Mouse (Mus musculus): ENCODE measurements at regions not wholly inside any gene's neighbourhood (a gene's known extent, or its start where the extent isn't known, plus 50 kb on each side); places are given as distances from the start of the nearest gene placed in this dataset.

DNA sequence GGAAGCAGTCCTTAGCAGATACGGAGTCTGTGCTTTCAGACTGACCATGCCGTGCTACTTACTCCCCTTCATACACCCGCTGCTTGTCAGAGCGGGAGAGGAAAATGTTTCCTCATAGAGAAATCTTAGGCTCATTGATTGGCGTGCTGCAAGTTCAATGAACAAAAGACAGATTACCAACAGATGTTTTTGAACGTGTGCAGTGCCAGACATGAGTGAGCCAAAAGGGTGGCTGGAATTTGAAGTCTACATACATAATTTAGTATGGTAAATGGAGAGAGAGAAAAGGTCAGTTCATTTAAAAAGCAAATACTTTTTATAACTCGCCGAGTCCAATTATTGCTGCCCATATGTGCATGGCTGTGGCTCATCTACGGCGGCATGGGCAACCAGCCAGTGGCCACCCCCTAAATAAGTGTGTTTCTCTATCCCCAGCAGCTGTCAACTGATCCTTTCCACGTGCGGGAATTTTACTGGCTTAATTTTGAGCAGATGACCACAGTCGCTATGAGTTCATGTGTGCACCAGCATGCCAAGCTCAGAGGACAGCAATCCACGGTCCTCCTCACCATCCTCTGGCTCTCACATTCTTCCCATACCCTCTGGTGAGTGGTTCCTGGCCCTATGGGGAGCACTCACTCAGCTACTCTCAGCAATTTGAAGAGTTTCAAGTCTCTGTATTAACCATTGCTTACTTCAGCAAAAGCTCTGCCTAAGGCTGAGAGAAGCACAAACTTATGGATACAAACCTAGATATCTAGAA is 80.3 kb downstream of the Npy1r start:
- Histone ChIP-seq H3K9ac (ENCODE audit: low read depth, low read length) (no peak overlapping the region), H3K27ac (ENCODE audit: low read depth, low read length) (no peak overlapping the region), H3K27me3 (ENCODE audit: control insufficient read depth, insufficient read depth, low read length) (no peaks in the 10 kb centered on the region), H3K4me1 (replicated peaks; ENCODE audit: control insufficient read depth, insufficient read depth, low read length) (no peaks in the 10 kb centered on the region), H3K4me2 (replicated peaks; ENCODE audit: low read depth, low read length) (no peak overlapping the region), H3K4me3 (ENCODE audit: low read depth, low read length) (no peak overlapping the region), H3K36me3 (ENCODE audit: control insufficient read depth, insufficient read depth, low read length) (no peaks in the 10 kb centered on the region), H3K9me3 (ENCODE audit: control insufficient read depth, low read length) (no peaks in the 10 kb centered on the region)
- peak; percentile 7 for DNase-seq (ENCODE audit: low spot score)
- WGBS = 55% methylated on average over 14 of the region's 14 CpGs
- peak; percentile 47; the same call in 1 of the 2 replicates for ATAC-seq (ENCODE audit: low FRiP score)

DNA sequence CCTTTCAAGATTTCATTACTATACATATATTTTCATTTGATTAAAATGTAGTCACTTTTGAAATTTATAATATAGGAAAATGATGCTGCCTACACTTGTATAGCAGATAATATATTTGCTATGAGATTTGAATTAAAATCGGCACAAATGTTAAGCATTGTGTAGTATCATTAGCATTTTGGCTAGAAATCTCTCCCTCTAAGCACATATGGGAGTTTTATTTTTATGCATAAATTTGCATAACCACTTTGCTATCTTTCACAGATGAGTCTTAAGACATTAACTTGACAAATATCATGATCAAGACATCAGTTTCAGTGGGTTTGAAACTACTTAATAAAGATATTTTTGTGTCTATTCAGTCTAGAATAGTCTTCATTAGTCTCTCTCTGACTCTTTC is 80.4 kb upstream of the Naf1 start:
- no peaks in the 10 kb centered on the region for H3K27me3 ChIP-seq (ENCODE audit: control insufficient read depth, insufficient read depth, low read length)
- DNase-seq (ENCODE audit: low spot score) = no peak
- H3K27ac ChIP-seq (ENCODE audit: low read depth, low read length) = no peak overlapping the region
- H3K4me2 ChIP-seq (replicated peaks; ENCODE audit: low read depth, low read length) = no peak overlapping the region
- H3K9me3 ChIP-seq (ENCODE audit: control insufficient read depth, low read length) = no peaks in the 10 kb centered on the region
- ATAC-seq (ENCODE audit: low FRiP score) = no peak
- 83% methylated on average over 1 of the region's 1 CpGs for WGBS
- no peak overlapping the region for H3K4me3 ChIP-seq (ENCODE audit: low read depth, low read length)
- no peaks in the 10 kb centered on the region for H3K36me3 ChIP-seq (ENCODE audit: control insufficient read depth, insufficient read depth, low read length)
- no peak overlapping the region for H3K9ac ChIP-seq (ENCODE audit: low read depth, low read length)
- no peaks in the 10 kb centered on the region for H3K4me1 ChIP-seq (replicated peaks; ENCODE audit: control insufficient read depth, insufficient read depth, low read length)

DNA sequence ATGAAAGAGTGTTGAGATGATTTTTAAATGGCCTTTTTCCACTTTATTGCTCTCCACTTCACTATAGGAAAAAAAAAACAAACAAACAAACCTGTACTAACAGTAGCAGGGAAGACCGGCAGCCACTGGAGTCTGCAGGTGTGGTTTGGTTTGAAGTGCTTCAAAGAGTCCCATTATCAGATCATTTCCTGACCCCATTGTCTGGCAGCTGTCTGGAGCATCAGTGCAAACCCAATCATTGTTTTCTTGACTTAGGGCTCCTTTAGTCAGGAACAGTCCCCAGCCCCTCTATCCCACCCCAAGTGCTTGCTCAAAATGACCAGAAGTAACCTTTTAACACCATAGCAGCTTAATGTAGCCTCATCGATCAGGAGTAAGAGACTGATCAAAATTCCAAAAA is 77.4 kb upstream of the Naf1 start:
- H3K4me1 ChIP-seq (replicated peaks; ENCODE audit: control insufficient read depth, insufficient read depth, low read length) = no peaks in the 10 kb centered on the region
- no peak for ATAC-seq (ENCODE audit: low FRiP score)
- H3K27ac ChIP-seq (ENCODE audit: low read depth, low read length) = no peak overlapping the region
- WGBS = 80% methylated on average over 2 of the region's 2 CpGs
- H3K36me3 ChIP-seq (ENCODE audit: control insufficient read depth, insufficient read depth, low read length) = no peaks in the 10 kb centered on the region
- no peak for DNase-seq (ENCODE audit: low spot score)
- H3K9ac ChIP-seq (ENCODE audit: low read depth, low read length) = no peak overlapping the region
- no peaks in the 10 kb centered on the region for H3K9me3 ChIP-seq (ENCODE audit: control insufficient read depth, low read length)
- no peaks in the 10 kb centered on the region for H3K27me3 ChIP-seq (ENCODE audit: control insufficient read depth, insufficient read depth, low read length)
- H3K4me2 ChIP-seq (replicated peaks; ENCODE audit: low read depth, low read length) = no peak overlapping the region
- H3K4me3 ChIP-seq (ENCODE audit: low read depth, low read length) = no peak overlapping the region

DNA sequence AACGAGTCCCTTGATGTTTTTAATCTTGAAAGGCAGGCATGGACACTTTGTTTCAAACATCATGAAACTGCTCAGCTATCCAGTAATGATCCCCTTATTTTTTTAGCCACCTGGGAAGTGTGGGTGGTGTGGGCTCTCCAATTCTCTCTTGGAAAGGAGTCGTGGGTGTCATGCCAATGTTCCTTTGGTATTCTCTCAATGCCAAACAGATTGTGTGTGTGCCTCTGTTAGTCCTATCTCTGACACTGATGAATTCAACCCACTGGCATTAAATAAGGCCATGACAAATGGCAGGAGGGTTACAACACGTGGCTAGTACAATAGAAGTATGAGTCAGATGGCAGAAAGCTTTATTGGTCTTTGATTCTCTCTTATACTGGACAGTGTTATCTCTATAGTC is 74.0 kb upstream of the Naf1 start:
- Histone ChIP-seq H3K4me1 (replicated peaks; ENCODE audit: control insufficient read depth, insufficient read depth, low read length) (no peaks in the 10 kb centered on the region), H3K27ac (ENCODE audit: low read depth, low read length) (no peak overlapping the region), H3K27me3 (ENCODE audit: control insufficient read depth, insufficient read depth, low read length) (no peaks in the 10 kb centered on the region), H3K9me3 (ENCODE audit: control insufficient read depth, low read length) (no peaks in the 10 kb centered on the region), H3K4me3 (ENCODE audit: low read depth, low read length) (no peak overlapping the region), H3K4me2 (replicated peaks; ENCODE audit: low read depth, low read length) (no peak overlapping the region), H3K36me3 (ENCODE audit: control insufficient read depth, insufficient read depth, low read length) (no peaks in the 10 kb centered on the region), H3K9ac (ENCODE audit: low read depth, low read length) (no peak overlapping the region)
- DNase-seq (ENCODE audit: low spot score) = no peak
- ATAC-seq (ENCODE audit: low FRiP score) = no peak
- WGBS = 60% methylated on average over 3 of the region's 3 CpGs
